Mouse (Mus musculus) erythroblast, embryonic 14.5 days (primary cell): ENCODE measurements around the gene 1300017J02Rik. TPM values are rescaled to one million over a fixed set of nuclear protein-coding genes. Genes with fewer than 3 reads are reported as not detected.

Experiments
- H3K27me3 ChIP-seq: 2 replicates; pipeline ENCODE4 v1.6.1; 2012; ENCODE audit warnings: inconsistent platforms; ENCODE audit not compliant: control insufficient read depth
- H3K36me3 ChIP-seq: 2 replicates; pipeline ENCODE4 v1.6.1; 2012; ENCODE audit warnings: mild to moderate bottlenecking, inconsistent platforms; ENCODE audit not compliant: control insufficient read depth
- H3K4me1 ChIP-seq: 2 replicates; pipeline ENCODE4 v1.6.1; 2012; ENCODE audit warnings: inconsistent platforms; ENCODE audit not compliant: control insufficient read depth
- H3K4me3 ChIP-seq: replicated peaks from 2 replicates; pipeline ENCODE3; 2012; ENCODE audit warnings: moderate library complexity, mild to moderate bottlenecking, inconsistent platforms
- H3K9me3 ChIP-seq: 2 replicates; pipeline ENCODE4 v1.6.1; 2012; ENCODE audit warnings: low read length, inconsistent platforms, mixed read lengths; ENCODE audit not compliant: control insufficient read depth
- GATA1 ChIP-seq: IDR thresholded peaks from 2 replicates; pipeline ENCODE4 v1.6.1; 2012; ENCODE audit warnings: low read length, inconsistent platforms, mixed read lengths
- TAL1 ChIP-seq: IDR thresholded peaks from 3 replicates; pipeline ENCODE4 v1.6.1; 2012; ENCODE audit warnings: low read length, inconsistent platforms, mixed read lengths
- polyA plus RNA-seq: library from polyadenylated mRNA; stranded (reverse); fragments of >175 nt; gene quantifications from 2 replicates; pipeline ENCODE4 v1.2.3, GENCODE M21; 2012

Gene 1300017J02Rik
- polyA plus RNA-seq, 1 experiment: 11.6 TPM

GRCm38 (mm10) chr9:103286396-103286795 is 18.5 kb downstream of the 1300017J02Rik start:
- H3K4me1 ChIP-seq: peaks cover 75% of the 10 kb centered on the region

GRCm38 (mm10) chr9:103276876-103277275 is 28.0 kb downstream of the 1300017J02Rik start:
- Histone ChIP-seq H3K36me3 (peaks cover 99% of the 10 kb centered on the region), H3K4me3 (no peak overlapping the region)

More at GRCm38 (mm10) chr9:103286396-103286795, 18.5 kb downstream of the 1300017J02Rik start:
- peaks cover 57% of the 10 kb centered on the region for H3K36me3 ChIP-seq
- no peak for TF ChIP-seq TAL1
- no peak for TF ChIP-seq GATA1
- H3K4me3 ChIP-seq: peak overlapping the region; percentile 69
- H3K27me3 ChIP-seq: no peaks in the 10 kb centered on the region
- H3K9me3 ChIP-seq: no peaks in the 10 kb centered on the region

GRCm38 (mm10) chr9:103275676-103276075 is 29.2 kb downstream of the 1300017J02Rik start:
- H3K36me3 ChIP-seq: peaks cover 99% of the 10 kb centered on the region
- H3K27me3 ChIP-seq: no peaks in the 10 kb centered on the region
- H3K9me3 ChIP-seq: no peaks in the 10 kb centered on the region
- no peak overlapping the region for H3K4me3 ChIP-seq
- peaks cover 42% of the 10 kb centered on the region for H3K4me1 ChIP-seq
- TF ChIP-seq GATA1: no peak
- no peak for TF ChIP-seq TAL1

More at GRCm38 (mm10) chr9:103276876-103277275, 28.0 kb downstream of the 1300017J02Rik start:
- Histone ChIP-seq H3K4me1 (peaks cover 42% of the 10 kb centered on the region), H3K9me3 (no peaks in the 10 kb centered on the region), H3K27me3 (no peaks in the 10 kb centered on the region)
- TF ChIP-seq GATA1 (no peak), TAL1 (no peak)

- peaks cover 96% of the 10 kb centered on the region for H3K36me3 ChIP-seq
- H3K4me1 ChIP-seq: peaks cover 39% of the 10 kb centered on the region
- H3K4me3 ChIP-seq: no peak overlapping the region
- H3K9me3 ChIP-seq: no peaks in the 10 kb centered on the region
- TF ChIP-seq GATA1 (no peak), TAL1 (no peak)
- no peaks in the 10 kb centered on the region for H3K27me3 ChIP-seq
These were observed 30.1 kb downstream of the 1300017J02Rik start for GRCm38 (mm10) chr9:103274819-103275218.

- Histone ChIP-seq H3K36me3 (peaks cover 97% of the 10 kb centered on the region), H3K9me3 (peaks cover 3% of the 10 kb centered on the region), H3K4me3 (no peak overlapping the region), H3K27me3 (no peaks in the 10 kb centered on the region), H3K4me1 (peaks cover 20% of the 10 kb centered on the region)
- TF ChIP-seq TAL1 (no peak), GATA1 (no peak)
These were observed 33.8 kb downstream of the 1300017J02Rik start for GRCm38 (mm10) chr9:103271104-103271503.

- Histone ChIP-seq H3K27me3 (no peaks in the 10 kb centered on the region), H3K9me3 (peaks cover 6% of the 10 kb centered on the region), H3K36me3 (peaks cover 96% of the 10 kb centered on the region), H3K4me3 (no peak overlapping the region), H3K4me1 (no peaks in the 10 kb centered on the region)
- no peak for TF ChIP-seq TAL1
- TF ChIP-seq GATA1: no peak
These were observed 39.1 kb downstream of the 1300017J02Rik start for GRCm38 (mm10) chr9:103265778-103266177.

GRCm38 (mm10) chr9:103252906-103253305 is 52.0 kb downstream of the 1300017J02Rik start:
- Histone ChIP-seq H3K4me1 (peaks cover 5% of the 10 kb centered on the region), H3K36me3 (peaks cover 95% of the 10 kb centered on the region), H3K27me3 (no peaks in the 10 kb centered on the region; the same call in 1 of the 2 replicates), H3K4me3 (no peak overlapping the region), H3K9me3 (peaks cover 10% of the 10 kb centered on the region)
- TF ChIP-seq GATA1: no peak
- TF ChIP-seq TAL1: no peak

GRCm38 (mm10) chr9:103248618-103249017 is 56.3 kb downstream of the 1300017J02Rik start:
- Histone ChIP-seq H3K9me3 (peaks cover 1% of the 10 kb centered on the region), H3K36me3 (peaks cover 54% of the 10 kb centered on the region), H3K27me3 (no peaks in the 10 kb centered on the region), H3K4me3 (no peak overlapping the region), H3K4me1 (peaks cover 21% of the 10 kb centered on the region)
- TF ChIP-seq GATA1 (no peak), TAL1 (no peak)

- peaks cover 21% of the 10 kb centered on the region for H3K4me1 ChIP-seq
- H3K4me3 ChIP-seq: no peak overlapping the region
- no peaks in the 10 kb centered on the region for H3K9me3 ChIP-seq
- no peaks in the 10 kb centered on the region for H3K27me3 ChIP-seq
- H3K36me3 ChIP-seq: peaks cover 36% of the 10 kb centered on the region
- no peak for TF ChIP-seq GATA1
- TF ChIP-seq TAL1: no peak
These were observed 58.2 kb downstream of the 1300017J02Rik start for GRCm38 (mm10) chr9:103246526-103247168.

- Histone ChIP-seq H3K27me3 (no peaks in the 10 kb centered on the region), H3K9me3 (no peaks in the 10 kb centered on the region), H3K4me3 (no peak overlapping the region), H3K4me1 (peaks cover 19% of the 10 kb centered on the region), H3K36me3 (peaks cover 6% of the 10 kb centered on the region)
- no peak for TF ChIP-seq TAL1
- no peak for TF ChIP-seq GATA1
These were observed 61.2 kb downstream of the 1300017J02Rik start for GRCm38 (mm10) chr9:103243640-103244039.
